Mouse (Mus musculus) ES-E14 (cell line): Measurements from ENCODE around the gene Gnas. TPM values are rescaled to one million over a fixed set of nuclear protein-coding genes. Genes with fewer than 3 reads are reported as not detected.

Experiments
- DNase-seq: peaks from one replicate; pipeline ENCODE4 v3.0.0-alpha.2; 2013; ENCODE audit warnings: low read depth, low spot score
- H3K27ac ChIP-seq: 2 replicates; pipeline ENCODE4 v1.5.1; 2012; ENCODE audit warnings: low read depth, mild to moderate bottlenecking, low read length, moderate library complexity, mixed read lengths; ENCODE audit not compliant: poor library complexity, insufficient read depth, severe bottlenecking
- H3K36me3 ChIP-seq: 2 replicates; pipeline ENCODE4 v1.6.1; 2012; ENCODE audit warnings: mild to moderate bottlenecking, low read length, moderate library complexity, mixed read lengths; ENCODE audit not compliant: control insufficient read depth, poor library complexity, insufficient read depth, severe bottlenecking
- H3K4me1 ChIP-seq, 2 experiments: fragments of 150-350 bp in 1 of 2; sonication (generic) in 1 of 2; 2 replicates each; pipeline ENCODE4 v1.6.1; 2012; ENCODE audit warnings: low read length in 2 of 2, mild to moderate bottlenecking in 1 of 2, mixed read lengths in 1 of 2; ENCODE audit not compliant: control insufficient read depth in 2 of 2, insufficient read depth in 2 of 2, poor library complexity in 1 of 2
- H3K4me3 ChIP-seq, 2 experiments: fragments of 150-350 bp in 1 of 2; sonication (generic) in 1 of 2; 2 replicates each; pipeline ENCODE4 v1.5.1; 2012; ENCODE audit warnings: low read length in 2 of 2, low read depth in 1 of 2, mild to moderate bottlenecking in 1 of 2, mixed read lengths in 1 of 2; ENCODE audit not compliant: insufficient read depth in 1 of 2, poor library complexity in 1 of 2, severe bottlenecking in 1 of 2
- H3K9ac ChIP-seq: 2 replicates; pipeline ENCODE4 v1.6.1; 2012; ENCODE audit warnings: low read depth, mild to moderate bottlenecking, low read length, mixed read lengths; ENCODE audit not compliant: poor library complexity, insufficient read depth, severe bottlenecking
- H3K9me3 ChIP-seq: fragments of 150-350 bp; sonication (generic); 2 replicates; pipeline ENCODE4 v1.6.1; 2012; ENCODE audit warnings: low read depth, mild to moderate bottlenecking, low read length; ENCODE audit not compliant: control insufficient read depth, insufficient read depth
- CHD2 ChIP-seq: IDR thresholded peaks from 2 replicates; pipeline ENCODE4 v1.6.1; 2014; ENCODE audit warnings: mild to moderate bottlenecking, low read depth, low read length, inconsistent platforms
- HCFC1 ChIP-seq: IDR thresholded peaks from 2 replicates; pipeline ENCODE4 v1.6.1; 2012; ENCODE audit warnings: low read length, inconsistent platforms, borderline replicate concordance; ENCODE audit not compliant: insufficient read depth
- MAFK ChIP-seq: IDR thresholded peaks from 2 replicates; pipeline ENCODE4 v1.6.1; 2014; ENCODE audit warnings: mild to moderate bottlenecking, low read depth, low read length, inconsistent platforms; ENCODE audit not compliant: insufficient read depth
- ZC3H11A ChIP-seq: IDR thresholded peaks from 2 replicates; pipeline ENCODE4 v1.6.1; 2012; ENCODE audit warnings: low read depth, mild to moderate bottlenecking, inconsistent platforms, low read length, borderline replicate concordance
- ZNF384 ChIP-seq: IDR thresholded peaks from 2 replicates; pipeline ENCODE4 v1.6.1; 2012; ENCODE audit warnings: low read depth, low read length, inconsistent platforms
- in situ Hi-C, 2 experiments: fragments of 600-800 bp; cut with MboI; formaldehyde crosslinking; loops; one replicate each; pipeline ENCODE4 v1.15.1; 2025; ENCODE audit warnings: low sequenced_read_pairs in 2 of 2, inconsistent platforms in 1 of 2; ENCODE audit not compliant: unreplicated experiment in 2 of 2
- total RNA-seq: library from RNA; depleted of rRNA; stranded (reverse); fragments of 300-350 nt; gene quantifications from 2 replicates; pipeline ENCODE4 v1.2.3, GENCODE M21; 2012

Gene Gnas
- total RNA-seq, 1 experiment, result 202 TPM

GRCm38 (mm10) chr2:174300186-174300585 lies 16.1 kb downstream of the Gnas start:
- Histone ChIP-seq H3K27ac (no peak overlapping the region), H3K9me3 (no peaks in the 10 kb centered on the region), H3K4me1 (no peaks in the 10 kb centered on the region), H3K9ac (no peak overlapping the region), H3K4me3 (peak overlapping the region; percentile 11 to 34; a peak in 2 of 4 replicates), H3K36me3 (no peaks in the 10 kb centered on the region; the same call in 1 of the 2 replicates)
- in situ Hi-C loops, result loop anchor here in 1 of 2 experiments (25.0 kb wide), 2 partner anchors 362 to 587 kb away; no protein-coding TSS in a partner anchor
- no peak for TF ChIP-seq ZNF384
- TF ChIP-seq ZC3H11A, result no peak
- TF ChIP-seq HCFC1, result no peak
- no peak for TF ChIP-seq CHD2
- no peak for TF ChIP-seq MAFK
- no peak for DNase-seq

- Histone ChIP-seq H3K9ac (no peak overlapping the region), H3K4me3 (peak overlapping the region; percentile 11 to 34; a peak in 3 of 4 replicates), H3K4me1 (no peaks in the 10 kb centered on the region), H3K9me3 (no peaks in the 10 kb centered on the region), H3K27ac (no peak overlapping the region), H3K36me3 (no peaks in the 10 kb centered on the region)
- no peak for DNase-seq
- in situ Hi-C loops, result loop anchor here in 1 of 2 experiments (25.0 kb wide), 2 partner anchors 362 to 587 kb away; no protein-coding TSS in a partner anchor
- TF ChIP-seq MAFK (no peak), CHD2 (no peak), HCFC1 (no peak), ZNF384 (no peak), ZC3H11A (no peak)
Measured at GRCm38 (mm10) chr2:174300666-174301065, 16.5 kb downstream of the Gnas start.

- TF ChIP-seq CHD2 (no peak), ZC3H11A (no peak), HCFC1 (no peak), MAFK (no peak)
- Histone ChIP-seq H3K36me3 (no peaks in the 10 kb centered on the region), H3K4me3 (no peak overlapping the region), H3K27ac (no peak overlapping the region), H3K4me1 (no peaks in the 10 kb centered on the region), H3K9me3 (no peaks in the 10 kb centered on the region), H3K9ac (no peak overlapping the region)
- in situ Hi-C loops, result loop anchor here in 1 of 2 experiments (25.0 kb wide), 2 partner anchors 360 to 585 kb away; no protein-coding TSS in a partner anchor
- DNase-seq, result no peak
Measured at GRCm38 (mm10) chr2:174302526-174302925, 18.4 kb downstream of the Gnas start.

- H3K36me3 ChIP-seq, result no peaks in the 10 kb centered on the region
- no peak for DNase-seq
- H3K4me3 ChIP-seq, result no peak overlapping the region
- TF ChIP-seq ZNF384, result no peak
- TF ChIP-seq HCFC1, result no peak
- TF ChIP-seq MAFK, result no peak
- no peak for TF ChIP-seq CHD2
- TF ChIP-seq ZC3H11A, result no peak
- no peaks in the 10 kb centered on the region; a peak in 1 of 4 replicates for H3K4me1 ChIP-seq
- H3K9ac ChIP-seq, result no peak overlapping the region
- no peak overlapping the region for H3K27ac ChIP-seq
- H3K9me3 ChIP-seq, result no peaks in the 10 kb centered on the region
- in situ Hi-C loops, result loop anchor here in 1 of 2 experiments (25.0 kb wide), 2 partner anchors 357 to 582 kb away; no protein-coding TSS in a partner anchor
Measured at GRCm38 (mm10) chr2:174305646-174306045, 21.5 kb downstream of the Gnas start.

- Histone ChIP-seq H3K9ac (no peak overlapping the region), H3K9me3 (no peaks in the 10 kb centered on the region), H3K4me3 (no peak overlapping the region), H3K4me1 (no peaks in the 10 kb centered on the region; a peak in 1 of 4 replicates), H3K27ac (no peak overlapping the region), H3K36me3 (no peaks in the 10 kb centered on the region)
- TF ChIP-seq HCFC1 (no peak), ZNF384 (no peak), ZC3H11A (no peak; the same call in 1 of the 2 replicates), MAFK (no peak), CHD2 (no peak)
- DNase-seq, result no peak
- in situ Hi-C loops, result loop anchor here in 1 of 2 experiments (25.0 kb wide), 2 partner anchors 354 to 579 kb away; no protein-coding TSS in a partner anchor
Measured at GRCm38 (mm10) chr2:174307903-174308302, 23.8 kb downstream of the Gnas start.
